Mouse (Mus musculus): ENCODE results near the gene Rab8a. TPM values are rescaled to one million over a fixed set of nuclear protein-coding genes. Genes with fewer than 3 reads are reported as not detected.

Gene Rab8a
- total RNA-seq, 1 experiment from 2014 or later: 486 TPM

Other genes starting within 250 kb of the Rab8a start
- gene Zfp961, start 210.2 kb upstream of the Rab8a start, total RNA-seq (2017): 21.1 and 40.6 TPM in 2 replicates
- gene Cyp4f18, start 151.6 kb upstream of the Rab8a start, total RNA-seq (2017): 1.3 and 3.4 TPM in 2 replicates
- not detected in 2 replicates for gene Olfr372, start 120.0 kb upstream of the Rab8a start, total RNA-seq (2017)
- gene Olfr373, start 78.0 kb upstream of the Rab8a start, total RNA-seq (2017): not detected in 2 replicates
- not detected in 2 replicates for gene Olfr374, start 54.2 kb upstream of the Rab8a start, total RNA-seq (2017)
- gene Tpm4, start 26.2 kb upstream of the Rab8a start, total RNA-seq (2017): 51.1 and 73.7 TPM in 2 replicates
- 10.1 and 14.3 TPM in 2 replicates for gene Hsh2d, start 28.4 kb downstream of the Rab8a start, total RNA-seq (2017)
- gene Cib3, start 51.6 kb downstream of the Rab8a start, total RNA-seq (2017): not detected in 2 replicates
- gene Gm11034, start 52.4 kb downstream of the Rab8a start, total RNA-seq (2017): not detected in 2 replicates
- 67.6 and 81.8 TPM in 2 replicates for gene Fam32a, start 58.5 kb downstream of the Rab8a start, total RNA-seq (2017)
- 70.2 and 79.2 TPM in 2 replicates for gene Ap1m1, start 78.8 kb downstream of the Rab8a start, total RNA-seq (2017)
- gene Gm10282, start 144.1 kb downstream of the Rab8a start, total RNA-seq (2017): 35.8 and 41.2 TPM in 2 replicates
- gene Klf2, start 157.8 kb downstream of the Rab8a start, total RNA-seq (2017): 9.4 and 17.1 TPM in 2 replicates